Mouse (Mus musculus): ENCODE results near the gene D430019H16Rik. TPM values are rescaled to one million over a fixed set of nuclear protein-coding genes. Genes with fewer than 3 reads are reported as not detected.
A peak's percentile ranks its signal among the peaks of the same experiment; 100 is the strongest.

Gene D430019H16Rik
- polyA plus RNA-seq, 1 experiment from 2014 or later = 3.8 TPM

GRCm38 (mm10) chr12:105454258-105455062 is 804 bp downstream of the D430019H16Rik start:
- WGBS = 7% methylated on average over 21 of the region's 21 CpGs
- Histone ChIP-seq H3K27ac (peak overlapping the region; percentile 91), H3K36me3 (0 out of 2 replicates have a peak, but pooled peaks cover 4% of the 10 kb centered on the region), H3K4me1 (replicated peaks) (peaks cover 46% of the 10 kb centered on the region), H3K4me3 (peak overlapping the region; percentile 81), H3K9me3 (no peaks in the 10 kb centered on the region), H3K27me3 (ENCODE audit: insufficient read depth, poor library complexity, severe bottlenecking) (no peaks in the 10 kb centered on the region)
- DNase-seq (ENCODE audit: low spot score) = no peak

- peaks cover 46% of the 10 kb centered on the region for H3K4me1 ChIP-seq (replicated peaks)
- H3K4me3 ChIP-seq = peak overlapping the region; percentile 81
- 10% methylated on average over 4 of the region's 4 CpGs for WGBS
- no peaks in the 10 kb centered on the region for H3K9me3 ChIP-seq
- peak; percentile 44 for DNase-seq (ENCODE audit: low spot score)
- H3K27ac ChIP-seq = peak overlapping the region; percentile 91
- H3K27me3 ChIP-seq (ENCODE audit: insufficient read depth, poor library complexity, severe bottlenecking) = no peaks in the 10 kb centered on the region
- 0 out of 2 replicates have a peak, but pooled peaks cover 6% of the 10 kb centered on the region for H3K36me3 ChIP-seq
Observed at GRCm38 (mm10) chr12:105455063-105455559, 1.5 kb downstream of the D430019H16Rik start.

DNA sequence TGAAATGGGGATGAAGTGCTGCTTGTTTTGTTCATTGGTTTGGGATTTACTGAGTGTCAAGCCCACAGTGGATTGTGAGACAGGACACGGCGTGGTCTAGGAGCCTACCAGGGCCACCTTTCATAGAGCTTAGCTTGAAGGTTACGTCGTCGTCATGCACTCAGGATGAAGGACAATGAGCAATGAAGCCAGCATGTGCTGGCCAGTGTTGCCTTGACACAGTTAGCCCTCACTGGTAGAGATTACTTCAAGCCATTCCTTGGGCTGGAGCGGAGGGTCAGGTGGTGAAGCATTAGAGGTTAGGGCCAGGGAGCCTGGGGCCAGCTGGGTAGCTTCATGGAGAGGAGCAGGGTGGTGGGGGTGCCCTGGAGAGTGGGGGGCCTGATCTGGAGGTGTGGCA is 5.1 kb downstream of the D430019H16Rik start:
- DNase-seq (ENCODE audit: low spot score) = no peak
- Histone ChIP-seq H3K27me3 (ENCODE audit: insufficient read depth, poor library complexity, severe bottlenecking) (no peaks in the 10 kb centered on the region), H3K4me1 (replicated peaks) (peaks cover 36% of the 10 kb centered on the region), H3K9me3 (no peaks in the 10 kb centered on the region), H3K4me3 (no peak overlapping the region), H3K36me3 (peaks cover 16% of the 10 kb centered on the region; the same call in 1 of the 2 replicates), H3K27ac (no peak overlapping the region)
- 95% methylated on average over 6 of the region's 6 CpGs for WGBS

DNA sequence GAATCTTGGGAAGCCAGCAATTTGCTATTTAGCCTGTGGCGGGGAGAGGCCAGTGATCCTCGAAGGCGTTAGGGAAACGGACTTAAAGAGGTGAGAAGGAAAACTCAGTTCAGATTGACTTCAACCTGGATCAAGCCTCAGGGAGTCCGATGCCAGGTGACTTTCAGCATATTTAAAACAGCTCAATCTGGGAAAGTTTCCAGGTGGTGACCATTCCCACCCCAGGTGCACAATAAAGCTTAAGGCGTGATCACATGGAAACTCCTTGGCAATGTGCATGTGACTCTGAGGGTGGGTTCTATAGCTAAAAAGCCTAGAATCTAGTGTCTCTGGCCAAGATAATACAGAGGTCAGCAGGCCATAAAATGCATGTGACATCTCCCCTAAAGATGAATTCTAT is 7.4 kb downstream of the D430019H16Rik start:
- WGBS = 87% methylated on average over 6 of the region's 6 CpGs
- DNase-seq (ENCODE audit: low spot score) = no peak
- no peaks in the 10 kb centered on the region for H3K9me3 ChIP-seq
- H3K36me3 ChIP-seq = peaks cover 16% of the 10 kb centered on the region; the same call in 1 of the 2 replicates
- H3K27ac ChIP-seq = no peak overlapping the region
- no peak overlapping the region for H3K4me3 ChIP-seq
- no peaks in the 10 kb centered on the region for H3K27me3 ChIP-seq (ENCODE audit: insufficient read depth, poor library complexity, severe bottlenecking)
- peaks cover 13% of the 10 kb centered on the region for H3K4me1 ChIP-seq (replicated peaks)

DNA sequence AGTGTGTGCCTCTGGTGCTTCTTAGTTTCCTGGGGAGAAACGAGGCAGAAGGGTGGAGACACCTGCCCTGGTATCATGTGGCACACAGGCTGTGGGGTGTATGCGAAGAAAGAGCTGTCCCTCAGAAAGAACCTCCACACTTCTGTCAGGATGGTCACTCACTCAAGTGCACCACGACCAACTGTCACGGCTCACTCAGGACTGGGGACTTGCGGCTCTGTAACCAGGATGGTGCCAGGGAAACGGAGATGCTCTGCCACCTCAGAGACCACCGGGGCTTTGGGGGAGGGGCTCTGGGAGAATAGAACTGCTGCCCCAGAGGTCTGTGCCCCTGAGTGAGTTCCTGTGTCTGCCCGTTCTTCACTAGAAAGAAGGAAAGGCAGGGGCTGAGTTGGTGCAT is 15.4 kb downstream of the D430019H16Rik start:
- H3K27me3 ChIP-seq (ENCODE audit: insufficient read depth, poor library complexity, severe bottlenecking) = no peaks in the 10 kb centered on the region
- H3K9me3 ChIP-seq = no peaks in the 10 kb centered on the region
- DNase-seq (ENCODE audit: low spot score) = no peak
- H3K4me3 ChIP-seq = no peak overlapping the region
- peaks cover 35% of the 10 kb centered on the region for H3K4me1 ChIP-seq (replicated peaks)
- 83% methylated on average over 8 of the region's 8 CpGs for WGBS
- H3K27ac ChIP-seq = peak overlapping the region; percentile 82
- peaks cover 12% of the 10 kb centered on the region; the same call in 1 of the 2 replicates for H3K36me3 ChIP-seq

GRCm38 (mm10) chr12:105475230-105475911 is 21.7 kb downstream of the D430019H16Rik start:
- H3K4me3 ChIP-seq = no peak overlapping the region
- peaks cover 23% of the 10 kb centered on the region for H3K4me1 ChIP-seq (replicated peaks)
- 63% methylated on average over 12 of the region's 12 CpGs for WGBS
- H3K27ac ChIP-seq = peak overlapping the region; percentile 5
- H3K27me3 ChIP-seq (ENCODE audit: insufficient read depth, poor library complexity, severe bottlenecking) = no peaks in the 10 kb centered on the region
- H3K9me3 ChIP-seq = no peaks in the 10 kb centered on the region
- peaks cover 16% of the 10 kb centered on the region; the same call in 1 of the 2 replicates for H3K36me3 ChIP-seq
- DNase-seq (ENCODE audit: low spot score) = peak; percentile 17

- WGBS = 49% methylated on average over 9 of the region's 9 CpGs
- H3K4me1 ChIP-seq (replicated peaks) = peaks cover 23% of the 10 kb centered on the region
Observed at GRCm38 (mm10) chr12:105476453-105476852, 22.8 kb downstream of the D430019H16Rik start.

GRCm38 (mm10) chr12:105476993-105477392 is 23.3 kb downstream of the D430019H16Rik start:
- Histone ChIP-seq H3K36me3 (peaks cover 16% of the 10 kb centered on the region; the same call in 1 of the 2 replicates), H3K27ac (no peak overlapping the region), H3K4me1 (replicated peaks) (peaks cover 21% of the 10 kb centered on the region), H3K9me3 (no peaks in the 10 kb centered on the region), H3K4me3 (no peak overlapping the region), H3K27me3 (ENCODE audit: insufficient read depth, poor library complexity, severe bottlenecking) (no peaks in the 10 kb centered on the region)
- no peak for DNase-seq (ENCODE audit: low spot score)
- WGBS = 68% methylated on average over 9 of the region's 9 CpGs

More at GRCm38 (mm10) chr12:105476453-105476852, 22.8 kb downstream of the D430019H16Rik start:
- peak overlapping the region; percentile 16; the same call in 1 of the 2 replicates for H3K27ac ChIP-seq
- DNase-seq (ENCODE audit: low spot score) = peak; percentile 69
- no peaks in the 10 kb centered on the region for H3K9me3 ChIP-seq
- peaks cover 16% of the 10 kb centered on the region; the same call in 1 of the 2 replicates for H3K36me3 ChIP-seq
- no peak overlapping the region for H3K4me3 ChIP-seq
- H3K27me3 ChIP-seq (ENCODE audit: insufficient read depth, poor library complexity, severe bottlenecking) = no peaks in the 10 kb centered on the region

DNA sequence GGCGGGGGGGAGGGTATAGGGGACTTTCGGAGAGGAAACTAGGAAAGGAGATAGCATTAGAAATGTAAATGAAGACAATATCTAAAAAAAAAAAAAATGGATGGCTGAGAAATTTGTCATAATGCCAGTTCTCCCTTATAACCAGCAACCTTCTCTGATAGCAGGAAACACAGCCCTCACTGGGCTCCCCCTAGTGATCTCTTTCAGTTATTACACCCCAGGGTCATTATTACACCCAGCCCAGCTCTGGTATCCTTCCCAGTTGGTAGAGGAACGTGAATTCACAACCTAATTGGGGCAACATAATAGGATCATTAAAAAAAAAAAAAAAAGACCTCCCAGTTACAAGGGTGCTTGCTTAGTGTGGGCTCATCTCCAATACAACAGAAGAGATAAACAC is 29.8 kb downstream of the D430019H16Rik start:
- WGBS = 53% methylated on average over 3 of the region's 3 CpGs
- Histone ChIP-seq H3K4me3 (no peak overlapping the region), H3K27ac (no peak overlapping the region), H3K27me3 (ENCODE audit: insufficient read depth, poor library complexity, severe bottlenecking) (no peaks in the 10 kb centered on the region), H3K36me3 (peaks cover 10% of the 10 kb centered on the region), H3K9me3 (no peaks in the 10 kb centered on the region), H3K4me1 (replicated peaks) (no peaks in the 10 kb centered on the region)
- DNase-seq (ENCODE audit: low spot score) = peak; percentile 13

- Histone ChIP-seq H3K36me3 (peaks cover 29% of the 10 kb centered on the region), H3K9me3 (no peaks in the 10 kb centered on the region), H3K27ac (no peak overlapping the region), H3K27me3 (ENCODE audit: insufficient read depth, poor library complexity, severe bottlenecking) (no peaks in the 10 kb centered on the region), H3K4me3 (no peak overlapping the region), H3K4me1 (replicated peaks) (no peaks in the 10 kb centered on the region)
- DNase-seq (ENCODE audit: low spot score) = no peak
- 86% methylated on average over 3 of the region's 3 CpGs for WGBS
Observed at GRCm38 (mm10) chr12:105490227-105490626, 36.6 kb downstream of the D430019H16Rik start.

GRCm38 (mm10) chr12:105490794-105491193 is 37.1 kb downstream of the D430019H16Rik start:
- H3K9me3 ChIP-seq = no peaks in the 10 kb centered on the region
- 91% methylated on average over 6 of the region's 6 CpGs for WGBS
- no peak for DNase-seq (ENCODE audit: low spot score)
- no peak overlapping the region for H3K4me3 ChIP-seq
- no peaks in the 10 kb centered on the region for H3K4me1 ChIP-seq (replicated peaks)
- H3K36me3 ChIP-seq = peaks cover 29% of the 10 kb centered on the region
- H3K27me3 ChIP-seq (ENCODE audit: insufficient read depth, poor library complexity, severe bottlenecking) = no peaks in the 10 kb centered on the region
- H3K27ac ChIP-seq = no peak overlapping the region

- WGBS = 81% methylated on average over 5 of the region's 5 CpGs
- peaks cover 17% of the 10 kb centered on the region for H3K4me1 ChIP-seq (replicated peaks)
- DNase-seq (ENCODE audit: low spot score) = no peak
Observed at GRCm38 (mm10) chr12:105494796-105495195, 41.1 kb downstream of the D430019H16Rik start.

More at GRCm38 (mm10) chr12:105494796-105495195, 41.1 kb downstream of the D430019H16Rik start:
- H3K27me3 ChIP-seq (ENCODE audit: insufficient read depth, poor library complexity, severe bottlenecking) = no peaks in the 10 kb centered on the region
- H3K36me3 ChIP-seq = peaks cover 8% of the 10 kb centered on the region; the same call in 1 of the 2 replicates
- H3K4me3 ChIP-seq = no peak overlapping the region
- no peak overlapping the region for H3K27ac ChIP-seq
- H3K9me3 ChIP-seq = no peaks in the 10 kb centered on the region

Data from hindbrain, embryonic 10.5 days (tissue).